Mouse (Mus musculus): ENCODE data around the gene Atrip.

- TF ChIP-seq POLR2A (IDR thresholded peaks at IDR 0.05; ENCODE audit: control insufficient read depth, low read depth, low read length) = no peak
- TF ChIP-seq CTCF (IDR thresholded peaks at IDR 0.05; ENCODE audit: control insufficient read depth, insufficient read depth, insufficient replicate concordance, low read depth, low read length) = no peak
These were observed 40.9 kb upstream of the Atrip start for GRCm38 (mm10) chr9:109114871-109115270.

Measured in testis, adult 2 months (tissue).